Mouse (Mus musculus): Measurements from ENCODE around the gene Npas2. TPM values are rescaled to one million over a fixed set of nuclear protein-coding genes. Genes with fewer than 3 reads are reported as not detected.
A peak's percentile ranks its signal among the peaks of the same experiment; 100 is the strongest.

Npas2 gene
- polyA plus RNA-seq, 1 experiment: 1.7 TPM

DNA sequence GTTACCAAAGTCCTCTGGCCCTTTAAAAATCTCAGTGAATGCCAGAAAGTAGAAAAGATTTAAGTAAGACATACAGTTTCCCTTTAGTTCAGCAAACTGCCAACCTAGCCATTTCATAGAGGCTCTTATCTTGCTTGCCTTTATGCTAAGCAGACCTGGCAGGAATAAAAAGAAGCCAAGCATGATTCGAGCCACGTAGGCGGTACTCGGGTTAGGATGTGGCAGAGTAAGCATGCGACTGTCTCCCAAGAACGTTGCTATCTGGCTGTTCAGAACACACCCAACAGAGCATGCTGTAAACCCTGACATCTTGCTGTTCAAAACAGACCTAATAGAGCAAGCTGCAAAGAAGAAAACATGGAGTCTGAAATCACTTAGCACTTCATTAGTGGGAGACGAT, 125.3 kb downstream of the Npas2 start:
- no peak overlapping the region for H3K4me3 ChIP-seq (ENCODE audit: insufficient read depth, low read length)
- H3K27ac ChIP-seq (ENCODE audit: insufficient read depth, low read length): peak overlapping the region; percentile 2; the same call in 1 of the 2 replicates
- H3K4me1 ChIP-seq (ENCODE audit: control insufficient read depth, insufficient read depth, low read length): peaks cover 10% of the 10 kb centered on the region
- TF ChIP-seq POLR2A (IDR thresholded peaks at IDR 0.05; ENCODE audit: low read depth, low read length): no peak
- no peak for TF ChIP-seq CTCF (IDR thresholded peaks at IDR 0.05; ENCODE audit: borderline replicate concordance, insufficient read depth, low read length)

DNA sequence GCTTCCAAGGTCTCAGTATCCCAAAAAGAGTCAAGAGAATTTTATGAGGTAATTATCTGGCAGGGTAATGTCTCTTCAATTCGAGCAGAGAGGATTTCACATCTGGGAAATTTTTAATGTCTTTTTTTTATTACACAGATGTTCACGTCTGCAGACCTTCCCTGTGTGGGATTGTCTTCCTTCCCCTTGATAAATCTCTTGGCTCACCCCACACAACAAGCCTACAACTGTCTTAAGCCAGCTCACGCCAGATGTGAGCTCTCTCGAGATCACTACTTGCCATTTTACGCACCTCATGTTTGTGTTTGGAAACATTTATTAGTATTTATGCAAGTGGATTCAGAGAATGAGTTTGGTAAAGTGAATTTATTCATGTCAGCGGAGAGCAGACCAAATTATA, 128.4 kb downstream of the Npas2 start:
- TF ChIP-seq POLR2A (IDR thresholded peaks at IDR 0.05; ENCODE audit: low read depth, low read length): no peak
- TF ChIP-seq CTCF (IDR thresholded peaks at IDR 0.05; ENCODE audit: borderline replicate concordance, insufficient read depth, low read length): no peak
- no peak overlapping the region for H3K27ac ChIP-seq (ENCODE audit: insufficient read depth, low read length)
- H3K4me3 ChIP-seq (ENCODE audit: insufficient read depth, low read length): no peak overlapping the region
- H3K4me1 ChIP-seq (ENCODE audit: control insufficient read depth, insufficient read depth, low read length): peaks cover 10% of the 10 kb centered on the region

DNA sequence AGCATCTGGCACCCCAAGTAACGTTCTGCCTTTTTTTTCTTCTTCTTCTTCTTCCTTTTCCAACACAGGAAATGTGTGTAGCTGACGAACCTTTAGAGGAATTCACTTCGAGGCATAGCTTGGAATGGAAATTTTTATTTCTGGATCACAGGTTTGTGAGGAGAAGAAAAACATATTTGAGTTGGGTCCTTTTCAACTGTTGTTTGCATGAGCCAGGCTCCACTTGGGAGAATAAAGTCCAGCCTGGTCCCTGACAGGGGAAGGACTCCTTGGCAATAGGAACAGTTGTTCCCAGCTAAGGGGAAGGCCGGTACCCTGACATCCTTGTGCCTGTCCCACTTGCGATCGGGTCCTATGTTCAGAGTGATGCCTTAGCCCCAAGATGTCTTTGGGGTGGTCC, 131.7 kb downstream of the Npas2 start:
- H3K4me3 ChIP-seq (ENCODE audit: insufficient read depth, low read length): no peak overlapping the region
- TF ChIP-seq POLR2A (IDR thresholded peaks at IDR 0.05; ENCODE audit: low read depth, low read length): no peak
- TF ChIP-seq CTCF (IDR thresholded peaks at IDR 0.05; ENCODE audit: borderline replicate concordance, insufficient read depth, low read length): no peak
- H3K27ac ChIP-seq (ENCODE audit: insufficient read depth, low read length): no peak overlapping the region
- H3K4me1 ChIP-seq (ENCODE audit: control insufficient read depth, insufficient read depth, low read length): no peaks in the 10 kb centered on the region

DNA sequence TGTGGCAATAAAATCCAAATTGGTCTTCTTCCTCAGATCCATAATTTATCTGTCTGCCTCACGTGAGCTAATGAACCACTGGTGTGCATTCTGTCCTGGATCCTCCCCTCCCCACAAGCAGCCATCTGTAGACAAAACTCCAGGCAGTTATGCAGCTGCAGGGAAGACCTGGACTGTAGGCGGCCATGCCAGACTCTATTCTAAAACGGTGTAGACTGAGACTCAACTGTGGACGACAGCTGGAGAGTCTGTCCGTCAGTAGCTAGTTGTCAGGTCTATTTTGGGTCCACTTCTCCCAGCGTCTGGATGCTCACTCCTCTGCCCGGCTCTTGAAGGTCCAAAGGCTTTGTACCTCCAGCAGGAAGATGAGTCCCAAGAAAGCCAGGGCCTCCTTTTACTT, 134.0 kb downstream of the Npas2 start:
- Histone ChIP-seq H3K4me1 (ENCODE audit: control insufficient read depth, insufficient read depth, low read length) (no peaks in the 10 kb centered on the region), H3K4me3 (ENCODE audit: insufficient read depth, low read length) (no peak overlapping the region), H3K27ac (ENCODE audit: insufficient read depth, low read length) (no peak overlapping the region)
- no peak for TF ChIP-seq CTCF (IDR thresholded peaks at IDR 0.05; ENCODE audit: borderline replicate concordance, insufficient read depth, low read length)
- TF ChIP-seq POLR2A (IDR thresholded peaks at IDR 0.05; ENCODE audit: low read depth, low read length): no peak

DNA sequence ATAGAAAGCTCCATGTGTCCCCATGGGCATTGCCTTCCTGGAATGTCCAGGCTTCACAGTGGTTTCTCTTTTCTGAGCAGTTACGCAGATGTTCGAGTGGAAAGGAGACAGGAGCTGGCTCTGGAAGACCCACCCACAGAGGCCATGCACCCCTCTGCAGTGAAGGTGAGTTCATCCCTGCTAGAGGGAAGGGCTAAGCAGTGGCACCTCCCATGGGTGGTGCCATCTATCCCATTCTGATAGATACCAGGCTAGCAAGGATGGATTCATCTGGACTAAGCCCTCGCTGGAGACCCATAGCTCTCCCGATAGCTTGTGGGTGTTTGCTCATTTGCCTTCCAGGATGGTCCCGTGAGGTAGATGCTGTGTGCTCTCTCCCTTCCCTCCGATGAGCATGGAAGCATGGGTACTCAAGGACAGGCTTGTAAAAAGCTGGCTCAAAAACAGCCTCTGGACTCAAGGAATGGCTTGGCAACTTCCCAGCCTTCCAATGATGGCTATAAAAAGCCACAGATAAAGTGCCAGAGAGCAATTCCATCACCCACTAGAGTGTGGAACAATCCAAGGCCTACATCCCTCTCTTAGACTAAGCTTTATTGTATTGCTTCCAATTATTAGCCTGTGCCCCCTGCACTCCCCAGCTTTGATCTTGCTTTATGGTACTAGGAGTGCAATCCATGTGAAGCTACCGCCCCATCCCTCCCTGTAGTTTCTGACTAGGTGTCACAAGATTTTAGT, 137.5 kb downstream of the Npas2 start:
- no peak overlapping the region for H3K4me3 ChIP-seq (ENCODE audit: insufficient read depth, low read length)
- H3K4me1 ChIP-seq (ENCODE audit: control insufficient read depth, insufficient read depth, low read length): no peaks in the 10 kb centered on the region
- TF ChIP-seq CTCF (IDR thresholded peaks at IDR 0.05; ENCODE audit: borderline replicate concordance, insufficient read depth, low read length): no peak
- no peak for TF ChIP-seq POLR2A (IDR thresholded peaks at IDR 0.05; ENCODE audit: low read depth, low read length)
- no peak overlapping the region for H3K27ac ChIP-seq (ENCODE audit: insufficient read depth, low read length)

DNA sequence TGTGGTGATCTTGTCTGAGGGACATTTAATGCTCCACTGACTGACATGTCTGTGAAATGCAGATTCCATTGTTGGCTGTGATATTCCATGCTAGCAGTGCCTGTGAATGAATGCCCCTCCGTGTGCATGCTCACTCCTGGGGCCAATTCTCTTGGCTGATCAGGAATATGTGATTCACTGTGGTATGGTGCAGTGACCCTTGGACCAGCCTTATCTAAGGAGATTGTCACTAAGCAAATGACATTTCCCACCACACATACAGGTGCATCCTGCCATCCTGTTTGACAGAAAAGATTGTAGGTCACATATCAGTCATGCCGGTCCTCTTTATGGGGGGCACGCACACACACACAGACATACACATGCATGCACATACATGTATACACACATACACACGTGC, 138.9 kb downstream of the Npas2 start:
- Histone ChIP-seq H3K4me3 (ENCODE audit: insufficient read depth, low read length) (no peak overlapping the region), H3K4me1 (ENCODE audit: control insufficient read depth, insufficient read depth, low read length) (no peaks in the 10 kb centered on the region), H3K27ac (ENCODE audit: insufficient read depth, low read length) (no peak overlapping the region)
- TF ChIP-seq POLR2A (IDR thresholded peaks at IDR 0.05; ENCODE audit: low read depth, low read length) (no peak), CTCF (IDR thresholded peaks at IDR 0.05; ENCODE audit: borderline replicate concordance, insufficient read depth, low read length) (no peak)

DNA sequence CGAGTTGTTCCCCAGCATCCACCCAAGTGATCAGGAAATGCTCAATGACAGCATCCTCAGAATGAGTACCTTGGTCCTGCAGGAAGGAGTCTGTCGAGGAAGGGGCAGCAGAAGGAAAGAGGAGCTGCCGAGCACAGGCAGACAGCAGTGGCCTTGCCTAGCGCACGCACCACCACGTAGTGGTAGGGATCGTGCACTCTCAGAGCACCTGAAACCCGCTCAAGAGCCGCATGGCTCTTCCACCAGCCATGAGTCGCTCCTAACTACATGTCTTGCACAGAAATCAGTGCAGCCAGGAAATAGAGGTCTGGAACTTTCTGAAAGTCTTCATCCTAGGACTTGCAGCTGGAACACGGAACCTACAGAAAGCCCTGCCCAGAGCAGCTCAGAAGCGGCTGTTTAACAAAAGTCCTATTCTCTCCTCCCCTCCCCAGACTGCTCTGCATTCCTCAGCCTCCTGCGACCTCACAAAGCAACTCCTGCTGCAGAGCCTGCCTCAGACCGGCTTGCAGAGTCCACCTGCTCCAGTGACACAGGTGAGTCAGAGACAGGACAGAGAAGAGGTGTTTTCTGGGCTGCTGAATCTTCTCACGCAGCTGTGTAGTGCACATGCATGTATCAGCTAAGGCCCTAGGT, 142.1 kb downstream of the Npas2 start:
- no peak overlapping the region for H3K4me3 ChIP-seq (ENCODE audit: insufficient read depth, low read length)
- no peak for TF ChIP-seq POLR2A (IDR thresholded peaks at IDR 0.05; ENCODE audit: low read depth, low read length)
- H3K4me1 ChIP-seq (ENCODE audit: control insufficient read depth, insufficient read depth, low read length): no peaks in the 10 kb centered on the region

DNA sequence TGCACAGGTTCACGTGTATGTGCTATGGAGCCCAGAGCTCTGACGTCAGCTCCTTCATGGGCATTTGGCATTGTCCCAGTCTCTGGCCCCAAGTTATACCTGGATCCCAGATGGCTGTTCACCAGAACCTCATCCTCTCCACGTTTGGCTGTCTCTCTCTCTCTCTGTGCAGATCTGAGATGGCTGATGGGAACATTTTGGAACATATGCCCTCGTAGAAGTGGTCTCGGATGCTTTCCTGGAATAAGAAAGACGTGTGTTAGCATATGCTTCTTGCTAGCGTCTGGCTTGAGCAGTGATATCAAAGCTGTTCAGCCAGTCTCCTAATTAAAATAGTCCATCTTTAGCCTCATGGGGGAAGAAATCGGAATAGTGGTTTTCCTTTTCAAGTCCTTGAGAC, 143.3 kb downstream of the Npas2 start:
- Histone ChIP-seq H3K27ac (ENCODE audit: insufficient read depth, low read length) (no peak overlapping the region), H3K4me1 (ENCODE audit: control insufficient read depth, insufficient read depth, low read length) (no peaks in the 10 kb centered on the region), H3K4me3 (ENCODE audit: insufficient read depth, low read length) (no peak overlapping the region)
- no peak for TF ChIP-seq CTCF (IDR thresholded peaks at IDR 0.05; ENCODE audit: borderline replicate concordance, insufficient read depth, low read length)
- no peak for TF ChIP-seq POLR2A (IDR thresholded peaks at IDR 0.05; ENCODE audit: low read depth, low read length)

More for the DNA sequence above, 142.1 kb downstream of the Npas2 start:
- H3K27ac ChIP-seq (ENCODE audit: insufficient read depth, low read length): no peak overlapping the region

DNA sequence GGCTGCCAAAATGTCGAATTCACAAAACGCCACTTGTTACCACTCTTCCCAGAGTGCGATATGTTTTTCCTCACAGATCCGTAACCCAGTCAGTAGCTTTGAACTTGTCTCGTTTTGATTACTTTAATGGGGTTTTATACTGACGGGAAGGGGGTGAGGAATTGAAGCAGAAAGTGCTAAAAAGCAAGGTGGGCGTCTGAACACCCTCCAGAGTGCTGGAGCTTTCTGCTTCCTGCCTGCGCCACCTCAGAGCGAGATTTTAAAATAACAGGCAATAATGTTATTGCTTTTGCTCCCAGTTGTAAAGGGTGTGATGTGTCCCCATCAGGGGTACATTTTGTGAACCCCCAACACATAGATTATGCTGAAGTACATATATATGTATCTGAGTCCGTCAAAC, 145.3 kb downstream of the Npas2 start:
- Histone ChIP-seq H3K4me1 (ENCODE audit: control insufficient read depth, insufficient read depth, low read length) (no peaks in the 10 kb centered on the region), H3K27ac (ENCODE audit: insufficient read depth, low read length) (no peak overlapping the region), H3K4me3 (ENCODE audit: insufficient read depth, low read length) (no peak overlapping the region)
- no peak for TF ChIP-seq CTCF (IDR thresholded peaks at IDR 0.05; ENCODE audit: borderline replicate concordance, insufficient read depth, low read length)
- TF ChIP-seq POLR2A (IDR thresholded peaks at IDR 0.05; ENCODE audit: low read depth, low read length): no peak

DNA sequence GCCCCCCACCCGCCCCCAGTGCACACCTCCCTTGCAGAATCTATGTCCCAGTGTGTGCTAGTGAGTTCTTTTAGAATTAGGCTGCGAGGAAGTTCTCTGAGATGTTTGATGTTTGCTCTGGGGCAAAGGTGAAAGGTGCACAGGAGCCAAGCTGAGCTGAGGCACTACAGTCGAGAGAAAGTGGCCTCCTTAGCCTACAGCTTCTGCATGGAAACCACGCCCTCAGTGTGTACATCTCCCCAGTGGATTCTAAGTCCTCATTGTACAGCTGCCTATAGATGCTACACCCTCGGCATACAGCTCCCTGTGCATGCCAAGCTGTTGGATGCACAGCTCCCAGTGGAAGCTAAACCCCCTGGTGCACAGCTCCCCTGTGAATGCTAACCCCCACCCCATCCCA, 145.9 kb downstream of the Npas2 start:
- H3K27ac ChIP-seq (ENCODE audit: insufficient read depth, low read length): no peak overlapping the region
- no peak overlapping the region for H3K4me3 ChIP-seq (ENCODE audit: insufficient read depth, low read length)
- H3K4me1 ChIP-seq (ENCODE audit: control insufficient read depth, insufficient read depth, low read length): no peaks in the 10 kb centered on the region
- TF ChIP-seq POLR2A (IDR thresholded peaks at IDR 0.05; ENCODE audit: low read depth, low read length): no peak
- TF ChIP-seq CTCF (IDR thresholded peaks at IDR 0.05; ENCODE audit: borderline replicate concordance, insufficient read depth, low read length): no peak
